Mouse (Mus musculus) kidney, adult 2 months (tissue): ENCODE data around the gene Banf1. TPM values are rescaled to one million over a fixed set of nuclear protein-coding genes. Genes with fewer than 3 reads are reported as not detected.
"Not testable (repeated sequence)": the region's sequence is repeated elsewhere in the genome, so short reads cannot be mapped to it uniquely, and the experiment has no call there.

Source experiments
- DNase-seq: peaks from one replicate; pipeline ENCODE4 v3.0.0; 2021
- H3K27ac ChIP-seq: fragments of 200-500 bp; 2 replicates; pipeline ENCODE4 v1.5.1; 2012; ENCODE audit warnings: low read depth, low read length, control low read depth, inconsistent platforms; ENCODE audit not compliant: insufficient read depth
- H3K27me3 ChIP-seq: fragments of 200-500 bp; replicated peaks from 2 replicates; pipeline ENCODE4 v1.6.1; 2012; ENCODE audit warnings: mild to moderate bottlenecking, moderate library complexity, low read length, inconsistent platforms; ENCODE audit not compliant: control insufficient read depth, insufficient read depth
- H3K36me3 ChIP-seq: fragments of 200-500 bp; 2 replicates; pipeline ENCODE4 v1.6.1; 2012; ENCODE audit warnings: mild to moderate bottlenecking, moderate library complexity, low read length, inconsistent platforms; ENCODE audit not compliant: control insufficient read depth, insufficient read depth
- H3K4me1 ChIP-seq: fragments of 200-500 bp; 2 replicates; pipeline ENCODE4 v1.6.1; 2011; ENCODE audit warnings: low read length; ENCODE audit not compliant: control insufficient read depth, insufficient read depth
- H3K4me3 ChIP-seq: fragments of 200-500 bp; 2 replicates; pipeline ENCODE4 v1.5.1; 2011; ENCODE audit warnings: mild to moderate bottlenecking, low read depth, low read length, control low read depth; ENCODE audit not compliant: insufficient read depth
- CTCF ChIP-seq: fragments of 200-500 bp; conservative IDR thresholded peaks from 2 replicates; pipeline ENCODE4 v1.5.1; 2011; ENCODE audit warnings: low read depth, mild to moderate bottlenecking, control low read depth, low read length, moderate library complexity, mixed read lengths; ENCODE audit not compliant: insufficient read depth, insufficient read length
- POLR2A ChIP-seq: fragments of 200-500 bp; IDR thresholded peaks from one replicate; pipeline ENCODE4 v1.6.1; 2011; ENCODE audit warnings: low read depth, low read length, control low read depth
- WGBS: fragments of 180-500 bp; shearing (Covaris S2); methylation state at CpG from one replicate; pipeline ENCODE4 v1.1.7; 2018; 5-methylcytosine and 5-hydroxymethylcytosine counted together
- polyA plus RNA-seq: library from polyadenylated mRNA; depleted of rRNA; stranded (reverse); fragments of >200 nt; gene quantifications from 2 replicates; pipeline ENCODE4 v1.2.3, GENCODE M21; 2012

Banf1 gene
- polyA plus RNA-seq, 1 experiment = 146 TPM

GRCm38 (mm10) chr19:5407133-5407532, 40.2 kb upstream of the Banf1 start:
- Histone ChIP-seq H3K4me3 (peak overlapping the region; percentile 89), H3K4me1 (peaks cover 16% of the 10 kb centered on the region), H3K27me3 (no peaks in the 10 kb centered on the region), H3K27ac (peak overlapping the region; percentile 99), H3K36me3 (no peaks in the 10 kb centered on the region)
- peak; percentile 82 for DNase-seq
- WGBS = 12% methylated on average over 7 of the region's 7 CpGs
- TF ChIP-seq CTCF (peak; percentile 79), POLR2A (no peak)

GRCm38 (mm10) chr19:5406531-5407126, 39.7 kb upstream of the Banf1 start:
- 19% methylated on average over 24 of the region's 25 CpGs for WGBS
- H3K27me3 ChIP-seq = not testable (repeated sequence)

GRCm38 (mm10) chr19:5405924-5406323, 39.0 kb upstream of the Banf1 start:
- WGBS = 17% methylated on average over 7 of the region's 7 CpGs

More at GRCm38 (mm10) chr19:5406531-5407126, 39.7 kb upstream of the Banf1 start:
- H3K4me3 ChIP-seq = peak overlapping the region; percentile 89
- TF ChIP-seq POLR2A = peak; percentile 31
- peaks cover 16% of the 10 kb centered on the region for H3K4me1 ChIP-seq
- DNase-seq = peak; percentile 77
- H3K36me3 ChIP-seq = not testable (repeated sequence)
- H3K27ac ChIP-seq = peak overlapping the region; percentile 99

GRCm38 (mm10) chr19:5402293-5402692, 35.3 kb upstream of the Banf1 start, which contains the start of gene Tsga10ip:
Gene Tsga10ip, minus strand, starts transcription at chr19:5402526.
- H3K27ac ChIP-seq = no peak within 1 kb of the TSS
- TF ChIP-seq POLR2A (no peak), CTCF (no peak)
- no peak within 1 kb of the TSS for H3K4me3 ChIP-seq
- no peak for DNase-seq
- H3K27me3 ChIP-seq = no peaks in the 10 kb centered on the region
- peaks cover 4% of the 10 kb centered on the region; the same call in 1 of the 2 replicates for H3K4me1 ChIP-seq
- no peaks in the 10 kb centered on the region for H3K36me3 ChIP-seq
- 56% methylated on average over 8 of the region's 8 CpGs for WGBS

More at GRCm38 (mm10) chr19:5405924-5406323, 39.0 kb upstream of the Banf1 start:
- Histone ChIP-seq H3K4me3 (peak overlapping the region; percentile 30), H3K27me3 (no peaks in the 10 kb centered on the region), H3K4me1 (peaks cover 16% of the 10 kb centered on the region), H3K27ac (peak overlapping the region; percentile 93), H3K36me3 (no peaks in the 10 kb centered on the region)
- no peak for DNase-seq
- TF ChIP-seq CTCF (no peak), POLR2A (no peak)

- not testable (repeated sequence) for DNase-seq, H3K27ac ChIP-seq, H3K4me1 ChIP-seq, H3K27me3 ChIP-seq, H3K4me3 ChIP-seq, H3K36me3 ChIP-seq
- 79% methylated on average over 4 of the region's 4 CpGs for WGBS
Observed at GRCm38 (mm10) chr19:5401073-5401472, 34.1 kb upstream of the Banf1 start.

- Histone ChIP-seq H3K4me1 (no peaks in the 10 kb centered on the region), H3K27me3 (no peaks in the 10 kb centered on the region), H3K36me3 (no peaks in the 10 kb centered on the region), H3K4me3 (no peak overlapping the region), H3K27ac (no peak overlapping the region)
- no peak for DNase-seq
- TF ChIP-seq POLR2A = no peak
- no peak for TF ChIP-seq CTCF
- WGBS = 71% methylated on average over 4 of the region's 4 CpGs
Observed at GRCm38 (mm10) chr19:5395371-5395770, 28.4 kb upstream of the Banf1 start.

GRCm38 (mm10) chr19:5394168-5394567, 27.2 kb upstream of the Banf1 start:
- WGBS = 50% methylated on average over 10 of the region's 10 CpGs
- H3K27ac ChIP-seq = no peak overlapping the region
- H3K4me3 ChIP-seq = no peak overlapping the region
- TF ChIP-seq CTCF (no peak), POLR2A (no peak)
- no peaks in the 10 kb centered on the region for H3K4me1 ChIP-seq
- no peak for DNase-seq
- no peaks in the 10 kb centered on the region for H3K36me3 ChIP-seq
- H3K27me3 ChIP-seq = no peaks in the 10 kb centered on the region
